Mouse (Mus musculus): ENCODE measurements around the gene Tgfbr1.

GRCm38 (mm10) chr4:47397951-47398687 lies 45.1 kb downstream of the Tgfbr1 start:
- no peak for TF ChIP-seq POLR2A (IDR thresholded peaks at IDR 0.05; ENCODE audit: low read depth, low read length)
- no peak for TF ChIP-seq CTCF (IDR thresholded peaks at IDR 0.05; ENCODE audit: extremely low read depth, insufficient read length, insufficient replicate concordance, low read depth, low read length)

All from small intestine, adult 2 months (tissue).